Mouse (Mus musculus) embryonic facial prominence, embryonic 13.5 days (tissue): ENCODE measurements around the gene Tssk3. TPM values are rescaled to one million over a fixed set of nuclear protein-coding genes. Genes with fewer than 3 reads are reported as not detected.
A peak's percentile ranks its signal among the peaks of the same experiment; 100 is the strongest.

ENCODE experiments used
- ATAC-seq: fragments of 200-750 bp; cut with Nextera tagmentation; 2 replicates; pipeline ENCODE4 v1.8.0; 2017; ENCODE audit warnings: low read depth; ENCODE audit not compliant: insufficient number of reproducible peaks, insufficient read depth, low FRiP score, low TSS enrichment
- H3K27ac ChIP-seq: fragments of 300-500 bp; sonication (generic); 2 replicates; pipeline ENCODE4 v1.5.1; 2015; ENCODE audit warnings: moderate library complexity, mild to moderate bottlenecking, inconsistent platforms
- H3K27me3 ChIP-seq: fragments of 300-500 bp; sonication (generic); 2 replicates; pipeline ENCODE4 v1.6.1; 2015; ENCODE audit warnings: mild to moderate bottlenecking, inconsistent platforms
- H3K36me3 ChIP-seq: fragments of 300-500 bp; sonication (generic); 2 replicates; pipeline ENCODE4 v1.6.1; 2015; ENCODE audit warnings: mild to moderate bottlenecking, inconsistent platforms
- H3K4me1 ChIP-seq: fragments of 300-500 bp; sonication (generic); 2 replicates; pipeline ENCODE4 v1.6.1; 2015; ENCODE audit warnings: inconsistent platforms
- H3K4me2 ChIP-seq: fragments of 300-500 bp; sonication (generic); 2 replicates; pipeline ENCODE4 v1.6.1; 2015; ENCODE audit warnings: moderate library complexity, mild to moderate bottlenecking, inconsistent platforms
- H3K4me3 ChIP-seq: fragments of 300-500 bp; sonication (generic); 2 replicates; pipeline ENCODE4 v1.5.1; 2015; ENCODE audit warnings: mild to moderate bottlenecking, inconsistent platforms
- H3K9ac ChIP-seq: fragments of 300-500 bp; sonication (generic); 2 replicates; pipeline ENCODE4 v1.6.1; 2015; ENCODE audit warnings: mild to moderate bottlenecking, inconsistent platforms
- H3K9me3 ChIP-seq: fragments of 300-500 bp; sonication (generic); 2 replicates; pipeline ENCODE4 v1.6.1; 2016; ENCODE audit warnings: inconsistent platforms
- WGBS: fragments of 180-500 bp; shearing (Covaris S2); methylation state at CpG from one replicate; pipeline ENCODE4 v1.1.7; 2015; ENCODE audit warnings: mixed read lengths; 5-methylcytosine and 5-hydroxymethylcytosine counted together
- polyA plus RNA-seq: library from polyadenylated mRNA; unstranded; fragments of >200 nt; fragmentation: Nextera tagmentation; extraction: Ambion mirVana; gene quantifications from 2 replicates; pipeline ENCODE4 v1.2.1, GENCODE M21; 2015

Tssk3 gene
- polyA plus RNA-seq, 1 experiment from 2014 or later = not detected

DNA sequence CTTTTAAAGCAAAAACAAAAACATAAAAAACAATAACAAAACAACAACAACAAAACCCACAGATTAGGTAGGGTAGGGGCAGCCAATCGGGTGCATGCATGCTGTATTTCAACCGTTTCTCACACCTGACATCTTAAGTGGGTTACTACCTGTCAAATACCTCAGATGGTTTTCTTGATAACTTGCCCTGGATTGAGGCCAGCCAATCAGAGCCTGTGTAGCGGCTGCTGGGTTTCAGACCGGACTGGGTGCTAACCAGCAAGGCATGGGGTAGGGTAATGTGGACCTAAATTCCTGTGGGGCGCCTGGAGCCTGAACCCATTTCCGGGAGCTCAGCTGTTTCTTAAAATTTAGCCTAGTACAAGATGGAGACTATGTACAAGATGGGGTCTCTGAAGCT, 49.7 kb downstream of the Tssk3 start:
- H3K27ac ChIP-seq = no peak overlapping the region
- peaks cover 44% of the 10 kb centered on the region for H3K27me3 ChIP-seq
- WGBS = 29% methylated on average over 6 of the region's 6 CpGs
- peaks cover 11% of the 10 kb centered on the region for H3K4me1 ChIP-seq
- no peaks in the 10 kb centered on the region; the same call in 1 of the 2 replicates for H3K9me3 ChIP-seq
- peak overlapping the region; percentile 66 for H3K4me2 ChIP-seq
- peak overlapping the region; percentile 47 for H3K4me3 ChIP-seq
- no peak for ATAC-seq
- H3K9ac ChIP-seq = no peak overlapping the region
- no peaks in the 10 kb centered on the region for H3K36me3 ChIP-seq

DNA sequence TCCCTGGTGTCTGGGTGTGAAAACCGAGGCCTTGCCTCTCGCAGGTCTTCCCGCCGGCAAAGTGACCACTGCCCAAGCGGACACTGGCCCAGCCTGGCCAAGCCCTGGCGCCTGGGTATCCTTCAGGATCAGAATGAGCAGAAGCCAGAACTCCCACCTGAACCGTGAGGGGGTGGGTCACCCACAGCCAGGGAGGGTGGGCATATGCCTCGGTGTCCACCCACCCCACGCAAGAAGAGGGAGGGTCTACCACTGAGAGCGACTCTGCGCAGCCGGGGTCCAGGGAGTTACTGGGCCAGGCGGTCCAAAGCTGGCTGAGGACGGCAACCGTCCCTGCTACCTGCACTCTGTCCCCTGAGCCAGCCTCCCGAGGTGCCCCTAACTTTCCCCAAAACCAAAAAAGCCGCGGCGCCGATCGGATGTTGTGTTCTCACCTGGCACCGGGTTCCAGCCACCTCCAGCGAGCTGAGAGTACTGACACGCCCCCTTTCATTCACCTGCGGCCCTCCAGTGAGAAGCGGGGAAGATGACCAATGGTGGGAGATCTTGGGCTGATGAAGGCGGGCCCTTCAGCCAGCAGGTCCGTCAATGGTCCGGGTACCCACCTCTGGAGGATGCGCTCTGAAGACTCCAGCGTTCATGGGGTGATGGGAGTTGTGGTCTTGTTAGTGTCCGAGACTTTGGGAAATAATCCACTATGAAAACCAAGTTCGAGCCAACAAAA, 50.3 kb downstream of the Tssk3 start, which contains the start of gene Zbtb8b:
Zbtb8b (minus strand) TSS at position 514 of the 724 bp plus-strand sequence.
- H3K4me1 ChIP-seq = peaks cover 11% of the 10 kb centered on the region
- WGBS = 1% methylated on average over 33 of the region's 33 CpGs
- peak within 1 kb of the TSS; percentile 66 for H3K4me2 ChIP-seq
- H3K4me3 ChIP-seq = peak within 1 kb of the TSS; percentile 47
- H3K36me3 ChIP-seq = no peaks in the 10 kb centered on the region
- ATAC-seq = peak; percentile 76; the same call in 1 of the 2 replicates
- H3K9ac ChIP-seq = peak within 1 kb of the TSS; percentile 67
- H3K9me3 ChIP-seq = no peaks in the 10 kb centered on the region; the same call in 1 of the 2 replicates
- peaks cover 44% of the 10 kb centered on the region for H3K27me3 ChIP-seq
- H3K27ac ChIP-seq = no peak within 1 kb of the TSS

Other genes starting within 250 kb of the Tssk3 start
- 7.6 and 8.4 TPM in 2 replicates for gene C77080, start 229.6 kb downstream of the Tssk3 start, polyA plus RNA-seq
- gene Sync, start 203.4 kb downstream of the Tssk3 start, polyA plus RNA-seq = 0.96 and 1.2 TPM in 2 replicates
- 469 and 486 TPM in 2 replicates for gene Rbbp4, start 155.7 kb downstream of the Tssk3 start, polyA plus RNA-seq
- gene Zbtb8os, start 155.3 kb downstream of the Tssk3 start, polyA plus RNA-seq = 44.4 and 45.5 TPM in 2 replicates
- gene Zbtb8a, start 112.9 kb downstream of the Tssk3 start, polyA plus RNA-seq = 13.6 and 14.2 TPM in 2 replicates
- gene Zbtb8b, start 50.2 kb downstream of the Tssk3 start, polyA plus RNA-seq = 2.5 and 2.8 TPM in 2 replicates
- gene Bsdc1, start 29.4 kb downstream of the Tssk3 start, polyA plus RNA-seq = 27.6 and 29.9 TPM in 2 replicates
- gene Fam229a, start 168 bp upstream of the Tssk3 start, polyA plus RNA-seq = not detected in 2 replicates
- 839 and 1,023 TPM in 2 replicates for gene Marcksl1, start 22.6 kb upstream of the Tssk3 start, polyA plus RNA-seq
- gene Hdac1, start 51.7 kb upstream of the Tssk3 start, polyA plus RNA-seq = 237 and 240 TPM in 2 replicates
- gene Lck, start 82.6 kb upstream of the Tssk3 start, polyA plus RNA-seq = 7.4 and 9.5 TPM in 2 replicates
- 3.4 and 5.8 TPM in 2 replicates for gene Fam167b, start 87.5 kb upstream of the Tssk3 start, polyA plus RNA-seq
- 274 and 289 TPM in 2 replicates for gene Eif3i, start 109.6 kb upstream of the Tssk3 start, polyA plus RNA-seq
- 195 and 215 TPM in 2 replicates for gene Tmem234, start 109.6 kb upstream of the Tssk3 start, polyA plus RNA-seq
- gene Dcdc2b, start 123.2 kb upstream of the Tssk3 start, polyA plus RNA-seq = 2.2 and 3.1 TPM in 2 replicates
- 33.7 and 36.5 TPM in 2 replicates for gene Iqcc, start 128.1 kb upstream of the Tssk3 start, polyA plus RNA-seq
- gene Ccdc28b, start 132.9 kb upstream of the Tssk3 start, polyA plus RNA-seq = 69.7 and 73.3 TPM in 2 replicates
- gene Txlna, start 150.0 kb upstream of the Tssk3 start, polyA plus RNA-seq = 90.7 and 92.9 TPM in 2 replicates
- 16.1 and 19.1 TPM in 2 replicates for gene Kpna6, start 181.7 kb upstream of the Tssk3 start, polyA plus RNA-seq
- gene Tmem39b, start 205.8 kb upstream of the Tssk3 start, polyA plus RNA-seq = 14.8 and 18.5 TPM in 2 replicates